ENCODE assay signal across 11 mouse cellular contexts in the genomic region with DNA sequence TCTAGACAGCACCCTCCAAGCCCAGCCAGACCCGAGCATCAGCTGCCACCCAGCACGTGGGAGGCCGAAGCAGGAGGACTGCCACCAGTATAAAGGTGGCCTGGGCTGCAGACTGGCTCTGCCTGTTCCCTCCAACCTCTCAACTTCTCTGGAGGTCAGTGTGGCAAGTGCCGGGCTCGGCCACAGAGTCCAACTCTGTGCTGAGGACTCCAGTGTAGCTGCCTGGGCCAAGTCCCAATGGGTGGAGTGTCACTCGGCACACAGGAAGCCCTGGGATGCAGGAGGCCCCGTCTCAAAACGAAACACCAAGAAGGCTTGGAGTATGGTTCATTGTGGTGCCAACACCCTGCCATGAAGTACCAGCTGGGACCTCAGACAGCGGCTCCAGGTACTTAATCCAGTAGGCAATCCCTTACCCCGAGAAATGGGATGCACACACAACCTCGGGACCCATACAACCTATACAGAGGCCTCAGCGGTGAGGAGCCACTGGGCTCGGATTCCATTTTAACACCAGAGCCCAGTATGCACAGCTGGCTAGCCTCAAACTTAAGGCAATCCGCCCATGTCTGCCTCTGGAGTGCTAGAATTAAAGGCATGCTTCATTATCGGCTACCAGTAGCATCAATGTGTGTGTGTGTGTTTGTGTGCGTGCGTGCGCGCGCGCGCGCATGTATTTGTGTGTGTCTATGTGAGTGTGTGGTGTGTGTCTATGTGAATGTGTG. TPM values are rescaled to one million over a fixed set of nuclear protein-coding genes. Genes with fewer than 3 reads are reported as not detected.
A peak's percentile ranks its signal among the peaks of the same experiment; 100 is the strongest.
DNase-seq lines count a peak whose midpoint lies in the region; ATAC-seq and TF ChIP-seq lines count a peak whose summit lies in the region.
"Had no signal": no experiment of that assay in that cellular context is flagged by ENCODE, and none has a peak within 500 bp of the region (broad histone marks: within the 10 kb centered on the region; RNA-seq: fewer than 3 reads in every experiment).

No protein-coding gene starts in this region.

- no peak overlapping the region for H3K4me2 ChIP-seq in kidney, embryonic 16.5 days (replicated peaks; ENCODE audit: low read depth, low read length)
- no peak overlapping the region for H3K4me2 ChIP-seq in neural tube, embryonic 12.5 days (replicated peaks)
- no peak overlapping the region for H3K4me2 ChIP-seq in stomach, postnatal 0 days (replicated peaks; ENCODE audit: low read depth)

- no peak for ATAC-seq in kidney, embryonic 16.5 days (ENCODE audit: low FRiP score, low TSS enrichment)
- ATAC-seq in neural tube, embryonic 12.5 days (ENCODE audit: low FRiP score, low read depth), result no peak
- ATAC-seq in stomach, postnatal 0 days (ENCODE audit: low FRiP score, low TSS enrichment), result no peak

- no peaks in the 10 kb centered on the region for H3K36me3 ChIP-seq in kidney, adult 2 months (ENCODE audit: control insufficient read depth, insufficient read depth, low read length)
- H3K36me3 ChIP-seq in kidney, embryonic 16.5 days (ENCODE audit: insufficient read depth, low read length), result no peaks in the 10 kb centered on the region
- peaks cover 24% of the 10 kb centered on the region for H3K36me3 ChIP-seq in neural tube, embryonic 12.5 days
- no peaks in the 10 kb centered on the region for H3K36me3 ChIP-seq in stomach, postnatal 0 days (ENCODE audit: control insufficient read depth, insufficient read depth, low read length)
- H3K36me3 ChIP-seq in thymus, adult 2 months (ENCODE audit: control insufficient read depth, insufficient read depth, low read length), result no peaks in the 10 kb centered on the region

- DNase-seq in adrenal gland, postnatal 25 days, result peak; percentile 18
- no peak for DNase-seq in adrenal gland, postnatal 4 days (ENCODE audit: low spot score in 2 of 2)
- DNase-seq in kidney, adult 2 months, result peak; percentile 27
- no peak for DNase-seq in neural tube, embryonic 10.5 days (ENCODE audit: extremely low spot score, low spot score)
- no peak for DNase-seq in stomach, postnatal 0 days (ENCODE audit: low spot score)
- no peak for DNase-seq in thymus, adult 2 months
- DNase-seq: kidney, adult 11 months had no signal

- no peak overlapping the region for H3K9ac ChIP-seq in kidney, embryonic 16.5 days (replicated peaks; ENCODE audit: low read length)
- 0 out of 2 replicates have a peak overlapping the region, but pooled peaks have one; percentile 38 for H3K9ac ChIP-seq in neural tube, embryonic 12.5 days
- peak overlapping the region; percentile 9; the same call in 1 of the 2 replicates for H3K9ac ChIP-seq in stomach, postnatal 0 days (ENCODE audit: low read length)

- WGBS in kidney, adult 2 months, result 77% methylated on average over 23 of the region's 23 CpGs
- 89% methylated on average over 23 of the region's 23 CpGs for WGBS in kidney, embryonic 16.5 days
- 95% methylated on average over 23 of the region's 23 CpGs for WGBS in neural tube, embryonic 12.5 days
- 85% methylated on average over 23 of the region's 23 CpGs for WGBS in stomach, postnatal 0 days
- WGBS in thymus, adult 2 months, result 96% methylated on average over 23 of the region's 23 CpGs

- TF ChIP-seq CTCF in kidney, adult 2 months (conservative IDR thresholded peaks at IDR 0.05; ENCODE audit: insufficient read depth, insufficient read length, low read depth, low read length), result no peak
- TF ChIP-seq CTCF in stomach, postnatal 0 days (IDR thresholded peaks at IDR 0.05; ENCODE audit: low read depth), result no peak
- no peak for TF ChIP-seq CTCF in thymus, adult 2 months (IDR thresholded peaks at IDR 0.05; ENCODE audit: borderline replicate concordance, control insufficient read depth, extremely low read depth, insufficient read depth, low read length, poor library complexity)

- no peak for TF ChIP-seq EP300 in stomach, postnatal 0 days (optimal IDR thresholded peaks at IDR 0.05)

- H3K9me3 ChIP-seq in kidney, embryonic 16.5 days (ENCODE audit: low read length), result no peaks in the 10 kb centered on the region
- no peaks in the 10 kb centered on the region for H3K9me3 ChIP-seq in neural tube, embryonic 12.5 days
- no peaks in the 10 kb centered on the region for H3K9me3 ChIP-seq in stomach, postnatal 0 days (ENCODE audit: control insufficient read depth, low read length)

- no peak overlapping the region for H3K27ac ChIP-seq in kidney, adult 2 months (ENCODE audit: insufficient read depth, low read depth, low read length)
- no peak overlapping the region for H3K27ac ChIP-seq in kidney, embryonic 16.5 days (ENCODE audit: low read length)
- H3K27ac ChIP-seq in neural tube, embryonic 12.5 days, result no peak overlapping the region
- no peak overlapping the region; the same call in 1 of the 2 replicates for H3K27ac ChIP-seq in stomach, postnatal 0 days (replicated peaks)
- no peak overlapping the region for H3K27ac ChIP-seq in thymus, adult 2 months (ENCODE audit: control insufficient read depth, insufficient read depth, low read length)

- no peaks in the 10 kb centered on the region for H3K27me3 ChIP-seq in kidney, adult 2 months (replicated peaks; ENCODE audit: control insufficient read depth, insufficient read depth, low read length)
- H3K27me3 ChIP-seq in kidney, embryonic 16.5 days (ENCODE audit: insufficient read depth, low read length), result no peaks in the 10 kb centered on the region
- H3K27me3 ChIP-seq in neural tube, embryonic 12.5 days (replicated peaks), result no peaks in the 10 kb centered on the region
- H3K27me3 ChIP-seq in stomach, postnatal 0 days (ENCODE audit: control insufficient read depth, insufficient read depth, low read length), result no peaks in the 10 kb centered on the region
- H3K27me3 ChIP-seq in thymus, adult 2 months (ENCODE audit: control insufficient read depth, insufficient read depth, low read length), result no peaks in the 10 kb centered on the region

- no peak overlapping the region for H3K4me3 ChIP-seq in kidney, adult 2 months (ENCODE audit: insufficient read depth, low read depth, low read length)
- H3K4me3 ChIP-seq in kidney, embryonic 16.5 days (ENCODE audit: low read length), result no peak overlapping the region
- no peak overlapping the region for H3K4me3 ChIP-seq in neural tube, embryonic 12.5 days
- no peak overlapping the region for H3K4me3 ChIP-seq in stomach, postnatal 0 days (ENCODE audit: low read depth, low read length)
- no peak overlapping the region for H3K4me3 ChIP-seq in thymus, adult 2 months (ENCODE audit: control insufficient read depth, insufficient read depth, low read length)

- TF ChIP-seq POLR2A in kidney, adult 2 months (IDR thresholded peaks at IDR 0.05; ENCODE audit: low read depth, low read length), result no peak
- TF ChIP-seq POLR2A in thymus, adult 2 months (IDR thresholded peaks at IDR 0.05; ENCODE audit: control insufficient read depth, extremely low read depth, insufficient read depth, low read length, poor library complexity), result no peak

- H3K4me1 ChIP-seq in kidney, adult 2 months (ENCODE audit: control insufficient read depth, insufficient read depth, low read length), result peaks cover 6% of the 10 kb centered on the region; the same call in 1 of the 2 replicates
- peaks cover 14% of the 10 kb centered on the region for H3K4me1 ChIP-seq in kidney, embryonic 16.5 days (ENCODE audit: insufficient read depth, low read length)
- H3K4me1 ChIP-seq in neural tube, embryonic 12.5 days, result peaks cover 39% of the 10 kb centered on the region
- H3K4me1 ChIP-seq in stomach, postnatal 0 days (replicated peaks; ENCODE audit: control insufficient read depth, insufficient read depth), result peaks cover 5% of the 10 kb centered on the region; the same call in 1 of the 2 replicates
- H3K4me1 ChIP-seq in thymus, adult 2 months (replicated peaks; ENCODE audit: control insufficient read depth, insufficient read depth, low read length), result peaks cover 35% of the 10 kb centered on the region

RNA-seq across cellular contexts. Expression of gene Sgta, which starts 2.4 kb away (rescaled TPM):
- 198 and 223 TPM in 2 replicates for total RNA-seq in adrenal gland, postnatal 25 days (2021)
- 100 to 1,000 TPM; 158 to 163 TPM for total RNA-seq in adrenal gland, postnatal 4 days (2021)
- polyA plus RNA-seq in kidney, adult 2 months (2012; rRNA removed), result 183 and 212 TPM in 2 replicates
- 244 and 250 TPM in 2 replicates for polyA plus RNA-seq in kidney, embryonic 16.5 days (2015; fragmentation: Nextera tagmentation; extraction: Ambion mirVana)
- 272 and 275 TPM in 2 replicates for polyA plus RNA-seq in neural tube, embryonic 12.5 days (2016; fragmentation: Nextera tagmentation; extraction: Ambion mirVana)
- 93.7 and 98.7 TPM in 2 replicates for polyA plus RNA-seq in stomach, postnatal 0 days (2015; fragmentation: Nextera tagmentation; extraction: Ambion mirVana)
- polyA plus RNA-seq in thymus, adult 2 months (2012; rRNA removed), result 265 and 279 TPM in 2 replicates

RNA-seq across cellular contexts. Expression of gene Thop1, which starts 12.3 kb away (rescaled TPM):
- total RNA-seq in adrenal gland, postnatal 25 days (2021), result 54.3 and 80.2 TPM in 2 replicates
- 10 to 100 TPM; 39.1 to 46.7 TPM for total RNA-seq in adrenal gland, postnatal 4 days (2021)
- polyA plus RNA-seq in kidney, adult 2 months (2012; rRNA removed), result 22.2 and 26.1 TPM in 2 replicates
- 69.6 and 70.0 TPM in 2 replicates for polyA plus RNA-seq in kidney, embryonic 16.5 days (2015; fragmentation: Nextera tagmentation; extraction: Ambion mirVana)
- 60.2 and 63.3 TPM in 2 replicates for polyA plus RNA-seq in neural tube, embryonic 12.5 days (2016; fragmentation: Nextera tagmentation; extraction: Ambion mirVana)
- 77.2 and 83.8 TPM in 2 replicates for polyA plus RNA-seq in stomach, postnatal 0 days (2015; fragmentation: Nextera tagmentation; extraction: Ambion mirVana)
- polyA plus RNA-seq in thymus, adult 2 months (2012; rRNA removed), result 30.7 and 35.7 TPM in 2 replicates

RNA-seq across cellular contexts. Expression of gene Slc39a3, which starts 20.3 kb away (rescaled TPM):
- 45.1 and 80.7 TPM in 2 replicates for total RNA-seq in adrenal gland, postnatal 25 days (2021)
- 10 to 100 TPM; 32.9 to 36.3 TPM for total RNA-seq in adrenal gland, postnatal 4 days (2021)
- polyA plus RNA-seq in kidney, adult 2 months (2012; rRNA removed), result 37.5 and 39.6 TPM in 2 replicates
- 19.6 and 19.9 TPM in 2 replicates for polyA plus RNA-seq in kidney, embryonic 16.5 days (2015; fragmentation: Nextera tagmentation; extraction: Ambion mirVana)
- 33.9 and 40.2 TPM in 2 replicates for polyA plus RNA-seq in neural tube, embryonic 12.5 days (2016; fragmentation: Nextera tagmentation; extraction: Ambion mirVana)
- polyA plus RNA-seq in stomach, postnatal 0 days (2015; fragmentation: Nextera tagmentation; extraction: Ambion mirVana), result 11.0 and 11.1 TPM in 2 replicates
- 52.7 and 57.6 TPM in 2 replicates for polyA plus RNA-seq in thymus, adult 2 months (2012; rRNA removed)

RNA-seq across cellular contexts. Expression of gene Diras1, which starts 32.1 kb away (rescaled TPM):
- total RNA-seq in adrenal gland, postnatal 25 days (2021), result 1.9 and 2.9 TPM in 2 replicates
- 1 to 10 TPM; 2.9 to 3.5 TPM for total RNA-seq in adrenal gland, postnatal 4 days (2021)
- polyA plus RNA-seq in kidney, adult 2 months (2012; rRNA removed), result 0.04 and 0.25 TPM in 2 replicates
- polyA plus RNA-seq in kidney, embryonic 16.5 days (2015; fragmentation: Nextera tagmentation; extraction: Ambion mirVana), result 0.11 and 0.41 TPM in 2 replicates
- polyA plus RNA-seq in neural tube, embryonic 12.5 days (2016; fragmentation: Nextera tagmentation; extraction: Ambion mirVana), result 16.6 and 16.8 TPM in 2 replicates
- 0.40 and 0.42 TPM in 2 replicates for polyA plus RNA-seq in stomach, postnatal 0 days (2015; fragmentation: Nextera tagmentation; extraction: Ambion mirVana)
- polyA plus RNA-seq in thymus, adult 2 months (2012; rRNA removed), result 0.05 and 0.13 TPM in 2 replicates
- total RNA-seq: common myeloid progenitor, adult 5-6 weeks had no signal
- polyA plus RNA-seq: heart, postnatal 0 days had no signal

RNA-seq across cellular contexts. Expression of gene Creb3l3, which starts 41.1 kb away (rescaled TPM):
- total RNA-seq in adrenal gland, postnatal 25 days (2021), result 1.6 and 2.7 TPM in 2 replicates
- 10 to 100 TPM in 1 of 2 experiments, 1 to 10 TPM in 1; 2.3 to 16.6 TPM for total RNA-seq in adrenal gland, postnatal 4 days (2021)
- 0.20 and 0.52 TPM in 2 replicates for polyA plus RNA-seq in kidney, adult 2 months (2012; rRNA removed)
- polyA plus RNA-seq in kidney, embryonic 16.5 days (2015; fragmentation: Nextera tagmentation; extraction: Ambion mirVana), result 0.24 and 0.29 TPM in 2 replicates
- polyA plus RNA-seq in neural tube, embryonic 12.5 days (2016; fragmentation: Nextera tagmentation; extraction: Ambion mirVana), result 0.08 and 0.51 TPM in 2 replicates
- 9.3 and 10.4 TPM in 2 replicates for polyA plus RNA-seq in stomach, postnatal 0 days (2015; fragmentation: Nextera tagmentation; extraction: Ambion mirVana)
- 0.39 and 1.0 TPM in 2 replicates for polyA plus RNA-seq in thymus, adult 2 months (2012; rRNA removed)

Comparison
In these comparisons a context has a peak if more than half of its experiments do, and no peak if none do; other contexts are left out.
1. DNase-seq: peak in adrenal gland, postnatal 25 days (single experiment) and kidney, adult 2 months (single experiment); none in adrenal gland, postnatal 4 days (0 of 2), neural tube, embryonic 10.5 days (single experiment), stomach, postnatal 0 days (single experiment) and thymus, adult 2 months (single experiment).